Mouse (Mus musculus): ENCODE data around the gene D230025D16Rik. TPM values are rescaled to one million over a fixed set of nuclear protein-coding genes. Genes with fewer than 3 reads are reported as not detected.

The D230025D16Rik gene
- polyA plus RNA-seq, 1 experiment from 2014 or later, result 14.8 TPM

- Histone ChIP-seq H3K4me3 (ENCODE audit: low read depth, low read length) (peak overlapping the region; percentile 39; the same call in 1 of the 2 replicates), H3K4me2 (replicated peaks; ENCODE audit: low read depth) (peak overlapping the region; percentile 83), H3K4me1 (replicated peaks; ENCODE audit: control insufficient read depth, insufficient read depth, low read length) (peaks cover 10% of the 10 kb centered on the region), H3K27ac (ENCODE audit: low read depth, low read length) (no peak overlapping the region), H3K9ac (ENCODE audit: low read depth, low read length) (no peak overlapping the region), H3K36me3 (ENCODE audit: control insufficient read depth, insufficient read depth) (no peaks in the 10 kb centered on the region), H3K27me3 (replicated peaks; ENCODE audit: control insufficient read depth, insufficient read depth, low read length) (peaks cover 77% of the 10 kb centered on the region), H3K9me3 (ENCODE audit: control insufficient read depth) (no peaks in the 10 kb centered on the region)
- 16% methylated on average over 11 of the region's 11 CpGs for WGBS
- no peak for TF ChIP-seq CTCF (IDR thresholded peaks at IDR 0.05; ENCODE audit: low read depth)
- no peak for ATAC-seq
Measured at GRCm38 (mm10) chr8:105275387-105275786, 50.4 kb downstream of the D230025D16Rik start.

GRCm38 (mm10) chr8:105275840-105276239, 50.9 kb downstream of the D230025D16Rik start, which contains the start of gene Nol3:
TSS of gene Nol3 (plus strand) at chr8:105276140.
- ATAC-seq, result no peak
- peaks cover 73% of the 10 kb centered on the region for H3K27me3 ChIP-seq (replicated peaks; ENCODE audit: control insufficient read depth, insufficient read depth, low read length)

GRCm38 (mm10) chr8:105276292-105277120, 51.6 kb downstream of the D230025D16Rik start:
- Histone ChIP-seq H3K36me3 (ENCODE audit: control insufficient read depth, insufficient read depth) (no peaks in the 10 kb centered on the region), H3K9me3 (ENCODE audit: control insufficient read depth) (no peaks in the 10 kb centered on the region), H3K4me3 (ENCODE audit: low read depth, low read length) (peak overlapping the region; percentile 39), H3K27me3 (replicated peaks; ENCODE audit: control insufficient read depth, insufficient read depth, low read length) (peaks cover 66% of the 10 kb centered on the region), H3K4me1 (replicated peaks; ENCODE audit: control insufficient read depth, insufficient read depth, low read length) (peaks cover 9% of the 10 kb centered on the region), H3K27ac (ENCODE audit: low read depth, low read length) (no peak overlapping the region), H3K9ac (ENCODE audit: low read depth, low read length) (peak overlapping the region; percentile 11; the same call in 1 of the 2 replicates), H3K4me2 (replicated peaks; ENCODE audit: low read depth) (peak overlapping the region; percentile 83)
- 4% methylated on average over 30 of the region's 30 CpGs for WGBS
- 0 out of 2 replicates have a peak, but pooled peaks have one; percentile 7 for TF ChIP-seq CTCF (IDR thresholded peaks at IDR 0.05; ENCODE audit: low read depth)
- ATAC-seq, result no peak

More at GRCm38 (mm10) chr8:105275840-105276239, 50.9 kb downstream of the D230025D16Rik start, which contains the start of gene Nol3:
- Histone ChIP-seq H3K9ac (ENCODE audit: low read depth, low read length) (peak within 1 kb of the TSS; percentile 11; the same call in 1 of the 2 replicates), H3K4me3 (ENCODE audit: low read depth, low read length) (peak within 1 kb of the TSS; percentile 39), H3K9me3 (ENCODE audit: control insufficient read depth) (no peaks in the 10 kb centered on the region), H3K4me1 (replicated peaks; ENCODE audit: control insufficient read depth, insufficient read depth, low read length) (peaks cover 9% of the 10 kb centered on the region), H3K4me2 (replicated peaks; ENCODE audit: low read depth) (peak within 1 kb of the TSS; percentile 83), H3K27ac (ENCODE audit: low read depth, low read length) (no peak within 1 kb of the TSS), H3K36me3 (ENCODE audit: control insufficient read depth, insufficient read depth) (no peaks in the 10 kb centered on the region)
- 7% methylated on average over 10 of the region's 10 CpGs for WGBS
- TF ChIP-seq CTCF (IDR thresholded peaks at IDR 0.05; ENCODE audit: low read depth), result no peak

- Histone ChIP-seq H3K27me3 (replicated peaks; ENCODE audit: control insufficient read depth, insufficient read depth, low read length) (peaks cover 46% of the 10 kb centered on the region), H3K36me3 (ENCODE audit: control insufficient read depth, insufficient read depth) (no peaks in the 10 kb centered on the region), H3K4me3 (ENCODE audit: low read depth, low read length) (peak overlapping the region; percentile 27), H3K4me2 (replicated peaks; ENCODE audit: low read depth) (peak overlapping the region; percentile 55), H3K27ac (ENCODE audit: low read depth, low read length) (no peak overlapping the region), H3K9me3 (ENCODE audit: control insufficient read depth) (no peaks in the 10 kb centered on the region), H3K4me1 (replicated peaks; ENCODE audit: control insufficient read depth, insufficient read depth, low read length) (peaks cover 9% of the 10 kb centered on the region), H3K9ac (ENCODE audit: low read depth, low read length) (no peak overlapping the region)
- peak; percentile 65 for TF ChIP-seq CTCF (IDR thresholded peaks at IDR 0.05; ENCODE audit: low read depth)
- whole genome bisulfite sequencing, result 2% methylated on average over 28 of the region's 28 CpGs
- ATAC-seq, result peak; percentile 68
Measured at GRCm38 (mm10) chr8:105278911-105279334, 54.0 kb downstream of the D230025D16Rik start.

- Histone ChIP-seq H3K4me3 (ENCODE audit: low read depth, low read length) (no peak overlapping the region), H3K27me3 (replicated peaks; ENCODE audit: control insufficient read depth, insufficient read depth, low read length) (peaks cover 31% of the 10 kb centered on the region), H3K9me3 (ENCODE audit: control insufficient read depth) (no peaks in the 10 kb centered on the region), H3K27ac (ENCODE audit: low read depth, low read length) (no peak overlapping the region), H3K36me3 (ENCODE audit: control insufficient read depth, insufficient read depth) (no peaks in the 10 kb centered on the region), H3K4me1 (replicated peaks; ENCODE audit: control insufficient read depth, insufficient read depth, low read length) (peaks cover 9% of the 10 kb centered on the region), H3K9ac (ENCODE audit: low read depth, low read length) (no peak overlapping the region), H3K4me2 (replicated peaks; ENCODE audit: low read depth) (no peak overlapping the region)
- TF ChIP-seq CTCF (IDR thresholded peaks at IDR 0.05; ENCODE audit: low read depth), result no peak
- ATAC-seq, result no peak
- whole genome bisulfite sequencing, result 85% methylated on average over 3 of the region's 3 CpGs
Measured at GRCm38 (mm10) chr8:105280567-105280966, 55.6 kb downstream of the D230025D16Rik start.

GRCm38 (mm10) chr8:105281821-105282220, 56.9 kb downstream of the D230025D16Rik start:
- Histone ChIP-seq H3K9ac (ENCODE audit: low read depth, low read length) (no peak overlapping the region), H3K4me3 (ENCODE audit: low read depth, low read length) (no peak overlapping the region), H3K9me3 (ENCODE audit: control insufficient read depth) (no peaks in the 10 kb centered on the region), H3K4me2 (replicated peaks; ENCODE audit: low read depth) (no peak overlapping the region), H3K27ac (ENCODE audit: low read depth, low read length) (no peak overlapping the region), H3K36me3 (ENCODE audit: control insufficient read depth, insufficient read depth) (no peaks in the 10 kb centered on the region), H3K27me3 (replicated peaks; ENCODE audit: control insufficient read depth, insufficient read depth, low read length) (peaks cover 23% of the 10 kb centered on the region), H3K4me1 (replicated peaks; ENCODE audit: control insufficient read depth, insufficient read depth, low read length) (no peaks in the 10 kb centered on the region; the same call in 1 of the 2 replicates)
- TF ChIP-seq CTCF (IDR thresholded peaks at IDR 0.05; ENCODE audit: low read depth), result no peak
- ATAC-seq, result no peak
- WGBS, result 86% methylated on average over 12 of the region's 12 CpGs
